Mouse (Mus musculus): ENCODE measurements at regions not wholly inside any gene's neighbourhood (a gene's known extent, or its start where the extent isn't known, plus 50 kb on each side); places are given as distances from the start of the nearest gene placed in this dataset.

DNA sequence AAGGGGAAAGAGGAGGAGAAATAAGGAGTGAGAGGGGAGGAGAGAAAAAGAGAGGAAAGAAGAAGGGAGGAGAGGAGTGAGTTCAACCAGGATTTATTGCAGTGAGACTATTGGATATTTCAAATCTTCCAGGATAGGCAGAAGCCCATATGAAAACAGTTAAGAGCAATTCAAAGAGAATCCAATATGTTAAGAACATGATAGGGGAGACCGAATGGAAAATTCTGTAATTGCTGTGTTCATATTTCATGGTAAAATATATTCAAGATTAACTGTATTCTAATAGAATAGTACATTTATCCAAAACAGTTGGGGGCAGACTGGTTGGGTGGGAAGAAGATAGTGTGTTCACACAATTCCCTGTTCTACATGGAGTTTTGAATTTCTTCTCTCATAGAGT, 96.3 kb upstream of the Pdzrn3 start:
- no peak for TF ChIP-seq CTCF (IDR thresholded peaks at IDR 0.05; ENCODE audit: low read depth)
- H3K4me3 ChIP-seq (ENCODE audit: low read length): no peak overlapping the region
- H3K27ac ChIP-seq: no peak overlapping the region
- no peaks in the 10 kb centered on the region for H3K36me3 ChIP-seq (ENCODE audit: insufficient read depth, low read length)
- no peaks in the 10 kb centered on the region for H3K9me3 ChIP-seq (ENCODE audit: low read length)
- no peaks in the 10 kb centered on the region for H3K27me3 ChIP-seq (ENCODE audit: insufficient read depth, low read length)
- H3K4me1 ChIP-seq (ENCODE audit: insufficient read depth, low read length): no peaks in the 10 kb centered on the region
- H3K9ac ChIP-seq (replicated peaks; ENCODE audit: low read length): no peak overlapping the region
- DNase-seq (ENCODE audit: low spot score): no peak
- 94% methylated on average over 1 of the region's 1 CpGs for WGBS
- no peak overlapping the region for H3K4me2 ChIP-seq (ENCODE audit: low read depth, low read length)
- ATAC-seq: no peak

DNA sequence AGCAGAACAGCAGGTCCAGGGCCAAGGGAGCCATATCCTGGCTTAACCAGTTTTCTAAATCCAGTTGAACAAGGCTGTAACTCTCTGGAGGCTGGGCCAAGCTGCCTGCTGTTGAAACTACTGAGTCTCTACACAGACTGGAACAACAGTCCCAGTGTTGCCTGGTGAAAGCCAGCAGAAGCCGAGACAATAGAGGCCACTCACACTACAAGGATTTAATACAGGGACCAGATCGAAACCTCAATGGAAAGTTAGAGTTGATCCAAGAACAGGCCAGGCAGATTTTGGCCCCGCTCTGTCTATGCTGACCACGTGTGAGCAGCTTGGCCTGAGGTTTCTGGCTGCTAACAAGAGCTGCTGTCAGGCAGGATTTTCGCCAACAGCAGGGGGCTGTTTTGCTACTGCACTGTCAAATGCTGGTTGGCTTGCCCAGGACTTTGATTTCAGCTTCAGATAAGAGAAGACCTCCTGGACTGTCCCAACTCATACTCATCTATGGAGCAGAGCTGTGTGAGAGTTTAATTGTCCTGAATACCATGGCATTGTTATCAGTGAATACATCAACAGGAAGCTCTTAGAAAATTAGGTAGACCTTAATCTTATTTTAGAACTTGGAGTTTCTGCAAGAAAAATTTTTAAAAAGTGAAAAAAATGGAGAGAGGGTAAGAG, 95.7 kb upstream of the Pdzrn3 start:
- Histone ChIP-seq H3K9me3 (ENCODE audit: low read length) (no peaks in the 10 kb centered on the region), H3K9ac (replicated peaks; ENCODE audit: low read length) (no peak overlapping the region), H3K4me1 (ENCODE audit: insufficient read depth, low read length) (no peaks in the 10 kb centered on the region), H3K4me2 (ENCODE audit: low read depth, low read length) (no peak overlapping the region), H3K4me3 (ENCODE audit: low read length) (no peak overlapping the region), H3K27me3 (ENCODE audit: insufficient read depth, low read length) (no peaks in the 10 kb centered on the region), H3K27ac (no peak overlapping the region), H3K36me3 (ENCODE audit: insufficient read depth, low read length) (no peaks in the 10 kb centered on the region)
- DNase-seq (ENCODE audit: low spot score) (peak; percentile 88), ATAC-seq (peak; percentile 99)
- 21% methylated on average over 5 of the region's 5 CpGs for WGBS
- TF ChIP-seq CTCF (IDR thresholded peaks at IDR 0.05; ENCODE audit: low read depth): peak; percentile 45

DNA sequence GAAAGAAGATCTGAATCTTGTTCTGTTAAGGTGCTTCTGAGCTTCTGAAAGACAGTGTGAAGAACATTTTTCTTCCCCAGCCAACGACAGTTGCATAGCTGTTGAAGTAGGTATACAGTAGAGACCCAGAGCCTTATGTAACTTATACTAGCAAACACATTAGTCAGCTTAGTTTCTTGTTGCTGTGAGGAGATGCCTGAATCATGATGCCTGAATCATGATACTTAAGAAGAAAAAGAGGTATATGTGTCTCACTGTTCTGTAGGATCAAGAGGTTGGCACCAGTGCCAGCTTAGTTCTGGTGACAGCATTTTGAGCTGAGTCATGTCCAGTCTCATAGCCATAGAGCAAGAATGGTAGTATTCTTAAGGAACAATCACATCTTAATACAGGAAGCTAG, 87.2 kb upstream of the Pdzrn3 start:
- Histone ChIP-seq H3K9ac (replicated peaks; ENCODE audit: low read length) (no peak overlapping the region), H3K4me1 (ENCODE audit: insufficient read depth, low read length) (no peaks in the 10 kb centered on the region), H3K36me3 (ENCODE audit: insufficient read depth, low read length) (no peaks in the 10 kb centered on the region), H3K27ac (no peak overlapping the region), H3K4me3 (ENCODE audit: low read length) (no peak overlapping the region), H3K9me3 (ENCODE audit: low read length) (no peaks in the 10 kb centered on the region), H3K27me3 (ENCODE audit: insufficient read depth, low read length) (no peaks in the 10 kb centered on the region), H3K4me2 (ENCODE audit: low read depth, low read length) (no peak overlapping the region)
- no peak for DNase-seq (ENCODE audit: low spot score)
- no peak for TF ChIP-seq CTCF (IDR thresholded peaks at IDR 0.05; ENCODE audit: low read depth)
- WGBS: 69% methylated on average over 1 of the region's 1 CpGs
- ATAC-seq: no peak

DNA sequence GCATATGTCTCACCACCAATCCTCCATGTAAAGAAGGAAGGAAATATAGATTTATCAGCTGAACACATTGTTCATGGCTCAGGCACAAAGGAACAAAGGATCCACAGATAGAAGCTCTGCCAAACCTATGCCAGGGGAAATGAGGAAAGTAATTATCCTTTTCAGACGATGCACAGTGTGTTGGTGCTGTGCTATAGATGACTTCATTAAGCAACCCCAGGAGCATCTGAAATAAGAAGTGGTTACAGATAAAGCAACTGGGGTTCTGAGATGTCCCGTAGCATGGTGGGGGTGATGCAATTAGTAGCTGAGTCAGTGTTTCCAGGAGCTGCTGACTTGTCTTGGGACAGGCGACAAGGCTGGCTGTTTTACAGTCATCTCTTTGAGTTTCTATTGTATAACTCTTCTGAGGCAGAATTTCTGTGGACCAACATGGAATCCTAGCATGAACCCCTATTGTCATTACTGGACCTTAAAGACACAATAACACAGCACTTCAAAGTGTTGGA, 86.2 kb upstream of the Pdzrn3 start:
- Histone ChIP-seq H3K4me3 (ENCODE audit: low read length) (no peak overlapping the region), H3K4me2 (ENCODE audit: low read depth, low read length) (no peak overlapping the region), H3K9me3 (ENCODE audit: low read length) (no peaks in the 10 kb centered on the region), H3K27ac (no peak overlapping the region), H3K36me3 (ENCODE audit: insufficient read depth, low read length) (no peaks in the 10 kb centered on the region), H3K9ac (replicated peaks; ENCODE audit: low read length) (no peak overlapping the region), H3K4me1 (ENCODE audit: insufficient read depth, low read length) (no peaks in the 10 kb centered on the region), H3K27me3 (ENCODE audit: insufficient read depth, low read length) (no peaks in the 10 kb centered on the region)
- 53% methylated on average over 3 of the region's 3 CpGs for WGBS
- DNase-seq (ENCODE audit: low spot score) (no peak), ATAC-seq (no peak)
- no peak for TF ChIP-seq CTCF (IDR thresholded peaks at IDR 0.05; ENCODE audit: low read depth)

DNA sequence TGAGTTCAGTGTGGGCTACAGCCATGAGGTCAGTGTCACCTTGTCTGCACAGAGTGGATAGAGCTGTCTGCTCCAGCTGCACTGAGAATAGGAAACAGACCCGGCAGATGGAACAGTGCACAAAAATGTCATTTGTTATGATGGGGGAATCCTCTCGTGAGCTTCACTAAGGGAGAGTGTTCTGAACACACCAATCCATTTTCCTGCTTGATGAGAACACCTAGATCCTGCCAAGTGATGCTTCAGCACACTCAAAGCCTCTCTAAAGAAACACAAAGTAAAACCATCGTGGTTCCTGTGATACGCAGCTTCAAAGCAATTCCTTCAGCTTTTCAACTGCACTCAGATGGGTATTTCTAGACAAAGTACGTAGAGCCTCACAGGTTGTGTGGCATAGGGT, 69.0 kb upstream of the Pdzrn3 start:
- H3K27ac ChIP-seq: no peak overlapping the region
- H3K4me1 ChIP-seq (ENCODE audit: insufficient read depth, low read length): no peaks in the 10 kb centered on the region
- H3K27me3 ChIP-seq (ENCODE audit: insufficient read depth, low read length): no peaks in the 10 kb centered on the region
- H3K9ac ChIP-seq (replicated peaks; ENCODE audit: low read length): no peak overlapping the region
- H3K4me2 ChIP-seq (ENCODE audit: low read depth, low read length): no peak overlapping the region
- 76% methylated on average over 5 of the region's 5 CpGs for WGBS
- H3K4me3 ChIP-seq (ENCODE audit: low read length): no peak overlapping the region
- ATAC-seq (no peak), DNase-seq (ENCODE audit: low spot score) (no peak)
- no peaks in the 10 kb centered on the region for H3K9me3 ChIP-seq (ENCODE audit: low read length)
- no peak for TF ChIP-seq CTCF (IDR thresholded peaks at IDR 0.05; ENCODE audit: low read depth)
- H3K36me3 ChIP-seq (ENCODE audit: insufficient read depth, low read length): no peaks in the 10 kb centered on the region

DNA sequence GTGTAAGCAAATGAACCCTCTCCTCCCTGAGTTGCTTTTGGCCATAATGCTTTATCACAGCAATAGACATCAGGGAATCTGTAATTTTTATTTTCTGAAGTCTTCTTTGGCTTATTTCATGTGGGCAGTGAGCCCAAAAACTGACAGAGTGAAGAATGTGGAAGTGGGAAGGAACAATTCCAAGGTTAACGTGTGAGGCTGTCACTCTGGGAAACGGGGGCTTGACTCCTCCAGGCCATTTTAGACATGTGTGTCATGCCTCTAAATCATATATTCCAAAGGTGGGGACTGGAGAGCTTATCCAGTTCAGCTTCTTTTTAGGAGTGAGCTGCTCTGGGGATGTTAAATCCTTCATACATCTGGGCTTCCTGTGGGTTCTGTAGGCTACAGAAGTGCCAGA, 68.6 kb upstream of the Pdzrn3 start:
- H3K9me3 ChIP-seq (ENCODE audit: low read length): no peaks in the 10 kb centered on the region
- DNase-seq (ENCODE audit: low spot score): no peak
- H3K4me1 ChIP-seq (ENCODE audit: insufficient read depth, low read length): no peaks in the 10 kb centered on the region
- H3K9ac ChIP-seq (replicated peaks; ENCODE audit: low read length): no peak overlapping the region
- no peak overlapping the region for H3K4me3 ChIP-seq (ENCODE audit: low read length)
- no peak overlapping the region for H3K27ac ChIP-seq
- ATAC-seq: no peak
- H3K36me3 ChIP-seq (ENCODE audit: insufficient read depth, low read length): no peaks in the 10 kb centered on the region
- H3K27me3 ChIP-seq (ENCODE audit: insufficient read depth, low read length): no peaks in the 10 kb centered on the region
- 44% methylated on average over 2 of the region's 2 CpGs for WGBS
- no peak overlapping the region for H3K4me2 ChIP-seq (ENCODE audit: low read depth, low read length)
- TF ChIP-seq CTCF (IDR thresholded peaks at IDR 0.05; ENCODE audit: low read depth): no peak

DNA sequence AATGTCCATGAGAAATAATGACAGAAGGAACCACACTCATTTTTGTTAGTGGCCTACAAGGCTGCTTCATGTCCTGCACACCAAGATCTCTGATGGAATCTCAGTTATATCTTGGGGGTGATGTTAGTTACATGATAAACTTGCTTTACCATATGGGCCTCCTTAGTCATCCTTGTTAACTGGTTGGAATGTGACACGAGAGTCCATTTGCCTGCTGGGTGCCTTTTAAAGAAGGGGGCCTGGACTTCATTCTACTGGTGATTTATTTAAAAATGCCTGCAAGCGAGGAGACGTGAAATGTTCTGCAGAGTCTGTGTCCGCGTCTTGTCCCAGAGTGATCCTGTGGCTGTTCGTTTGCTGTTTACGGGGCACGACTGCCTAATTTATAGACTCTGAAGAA, 55.1 kb upstream of the Pdzrn3 start:
- 76% methylated on average over 8 of the region's 8 CpGs for WGBS

More for the DNA sequence above, 55.1 kb upstream of the Pdzrn3 start:
- no peaks in the 10 kb centered on the region for H3K4me1 ChIP-seq (ENCODE audit: insufficient read depth, low read length)
- ATAC-seq (no peak), DNase-seq (ENCODE audit: low spot score) (no peak)
- H3K9ac ChIP-seq (replicated peaks; ENCODE audit: low read length): no peak overlapping the region
- H3K9me3 ChIP-seq (ENCODE audit: low read length): no peaks in the 10 kb centered on the region
- no peak for TF ChIP-seq CTCF (IDR thresholded peaks at IDR 0.05; ENCODE audit: low read depth)
- H3K4me2 ChIP-seq (ENCODE audit: low read depth, low read length): no peak overlapping the region
- H3K36me3 ChIP-seq (ENCODE audit: insufficient read depth, low read length): no peaks in the 10 kb centered on the region
- H3K4me3 ChIP-seq (ENCODE audit: low read length): no peak overlapping the region
- no peaks in the 10 kb centered on the region for H3K27me3 ChIP-seq (ENCODE audit: insufficient read depth, low read length)
- H3K27ac ChIP-seq: no peak overlapping the region

All from hindbrain, postnatal 0 days (tissue).